Mouse (Mus musculus): Measurements from ENCODE around the gene Ntn4. TPM values are rescaled to one million over a fixed set of nuclear protein-coding genes. Genes with fewer than 3 reads are reported as not detected.

Ntn4 gene
- polyA plus RNA-seq, 1 experiment from 2014 or later: 2.1 TPM

DNA sequence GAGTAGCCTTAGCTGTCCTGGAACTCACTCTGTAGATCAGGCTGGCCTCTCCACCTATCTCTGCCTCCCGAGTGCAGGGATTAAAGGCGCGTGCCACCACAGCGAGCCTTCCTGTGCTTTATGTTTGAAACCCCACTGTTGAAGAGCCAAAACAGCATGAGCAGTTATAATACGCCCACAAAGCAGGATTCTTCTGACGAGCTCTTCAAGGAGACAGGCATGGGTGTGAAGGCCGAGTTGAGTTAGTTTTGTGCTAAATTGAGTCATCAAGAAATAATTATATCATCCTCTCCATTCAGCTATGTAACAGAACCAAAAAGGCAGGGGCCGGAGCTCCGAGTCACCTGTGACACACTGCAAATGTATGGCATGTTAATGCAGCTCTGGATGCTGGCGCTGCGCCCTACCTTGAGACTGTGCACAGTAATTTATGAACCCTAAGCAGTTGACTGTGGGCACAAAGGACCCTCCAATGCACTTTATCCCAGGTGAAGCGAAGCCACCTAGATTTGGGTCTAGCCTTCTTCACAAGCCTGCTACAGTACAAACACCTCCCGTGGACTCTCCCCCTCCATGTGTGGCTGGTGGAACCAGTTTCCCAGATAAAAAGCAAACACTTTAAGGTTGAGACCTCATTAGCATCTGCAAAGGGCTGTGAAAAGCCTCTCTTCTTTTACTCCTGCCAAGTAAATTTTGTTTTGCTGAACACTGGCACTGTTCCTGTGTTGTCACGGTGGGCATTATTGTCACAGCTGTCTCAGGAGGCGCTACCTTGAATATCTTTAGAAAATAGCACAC is 142.9 kb downstream of the Ntn4 start:
- no peaks in the 10 kb centered on the region for H3K4me1 ChIP-seq
- H3K36me3 ChIP-seq: no peaks in the 10 kb centered on the region
- no peak overlapping the region for H3K27ac ChIP-seq
- no peak overlapping the region for H3K9ac ChIP-seq
- no peak for ATAC-seq (ENCODE audit: low FRiP score, low read depth)
- H3K27me3 ChIP-seq (replicated peaks): no peaks in the 10 kb centered on the region
- WGBS: 73% methylated on average over 15 of the region's 15 CpGs
- H3K4me3 ChIP-seq: no peak overlapping the region
- no peaks in the 10 kb centered on the region for H3K9me3 ChIP-seq
- no peak overlapping the region for H3K4me2 ChIP-seq (replicated peaks)

Other genes with a start within 250 kb of the Ntn4 start
- 125 TPM in 2 replicates for gene Lta4h, start 187.3 kb upstream of the Ntn4 start, polyA plus RNA-seq (2016; fragmentation: Nextera tagmentation; extraction: Ambion mirVana)
- 0.08 TPM in 1 of 2 replicates, not detected in the other for gene Hal, start 151.9 kb upstream of the Ntn4 start, polyA plus RNA-seq (2016; fragmentation: Nextera tagmentation; extraction: Ambion mirVana)
- gene Amdhd1, start 100.6 kb upstream of the Ntn4 start, polyA plus RNA-seq (2016; fragmentation: Nextera tagmentation; extraction: Ambion mirVana): 0.10 TPM in 1 of 2 replicates, not detected in the other
- gene Ccdc38, start 100.0 kb upstream of the Ntn4 start, polyA plus RNA-seq (2016; fragmentation: Nextera tagmentation; extraction: Ambion mirVana): 0.28 and 0.42 TPM in 2 replicates
- gene Snrpf, start 51.0 kb upstream of the Ntn4 start, polyA plus RNA-seq (2016; fragmentation: Nextera tagmentation; extraction: Ambion mirVana): 111 and 131 TPM in 2 replicates
- 3.4 and 3.9 TPM in 2 replicates for gene Usp44, start 190.9 kb downstream of the Ntn4 start, polyA plus RNA-seq (2016; fragmentation: Nextera tagmentation; extraction: Ambion mirVana)